Mouse (Mus musculus): Measurements from ENCODE around the gene Olfr957. TPM values are rescaled to one million over a fixed set of nuclear protein-coding genes. Genes with fewer than 3 reads are reported as not detected.

The Olfr957 gene
- not detected for total RNA-seq (2018; cell fraction: chromatin; rRNA removed)
- total RNA-seq (2018; cell fraction: cytosol; rRNA removed), result not detected
- not detected for total RNA-seq (2018; cell fraction: nucleus; rRNA removed)
- not detected in 3 replicates for polyA plus RNA-seq (2018)

GRCm38 (mm10) chr9:39515531-39515930, at the start of gene Olfr957:
Gene Olfr957, minus strand, starts transcription at chr9:39515809.
- no peaks in the 10 kb centered on the region for H3K36me3 ChIP-seq (ENCODE audit: inconsistent target)
- WGBS (ENCODE audit: missing documents), result 84% methylated on average over 3 of the region's 3 CpGs
- no peak within 1 kb of the TSS for H3K4me3 ChIP-seq (ENCODE audit: inconsistent target)
- no peaks in the 10 kb centered on the region for H3K79me2 ChIP-seq (ENCODE audit: inconsistent target)
- no peak within 1 kb of the TSS for H3K27ac ChIP-seq

DNA sequence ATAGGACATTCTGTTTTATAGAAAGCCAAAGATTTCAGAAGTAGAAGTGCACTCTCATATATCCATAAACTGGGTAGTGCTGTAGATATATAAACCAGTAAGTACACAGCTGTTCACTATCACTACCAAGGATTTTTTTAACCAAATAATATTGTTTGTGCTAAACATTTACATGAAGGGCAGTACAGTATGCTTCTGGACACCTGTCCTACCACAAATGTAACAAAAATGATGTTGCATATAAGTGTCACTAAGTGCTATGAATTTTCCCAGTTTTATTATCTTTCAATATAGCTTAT, 42.7 kb upstream of the Olfr957 start:
- Histone ChIP-seq H3K36me3 (ENCODE audit: inconsistent target) (no peaks in the 10 kb centered on the region), H3K79me2 (ENCODE audit: inconsistent target) (no peaks in the 10 kb centered on the region), H3K27ac (no peak overlapping the region), H3K4me3 (ENCODE audit: inconsistent target) (no peak overlapping the region)

- Histone ChIP-seq H3K27ac (no peak overlapping the region), H3K36me3 (ENCODE audit: inconsistent target) (no peaks in the 10 kb centered on the region), H3K4me3 (ENCODE audit: inconsistent target) (no peak overlapping the region), H3K79me2 (ENCODE audit: inconsistent target) (no peaks in the 10 kb centered on the region)
- WGBS (ENCODE audit: missing documents), result 60% methylated on average over 3 of the region's 3 CpGs
Observed at GRCm38 (mm10) chr9:39557529-39558348, 42.1 kb upstream of the Olfr957 start.

- Histone ChIP-seq H3K27ac (no peak within 1 kb of the TSS), H3K4me3 (ENCODE audit: inconsistent target) (no peak within 1 kb of the TSS), H3K36me3 (ENCODE audit: inconsistent target) (no peaks in the 10 kb centered on the region), H3K79me2 (ENCODE audit: inconsistent target) (no peaks in the 10 kb centered on the region)
- WGBS (ENCODE audit: missing documents), result 75% methylated on average over 2 of the region's 2 CpGs
Observed at GRCm38 (mm10) chr9:39553946-39554345, 38.3 kb upstream of the Olfr957 start, which contains the start of gene Olfr958. Gene Olfr958, minus strand, starts transcription at chr9:39554054.

- Histone ChIP-seq H3K27ac (no peak overlapping the region), H3K36me3 (ENCODE audit: inconsistent target) (no peaks in the 10 kb centered on the region), H3K4me3 (ENCODE audit: inconsistent target) (no peak overlapping the region), H3K79me2 (ENCODE audit: inconsistent target) (no peaks in the 10 kb centered on the region)
- 91% methylated on average over 4 of the region's 5 CpGs for WGBS (ENCODE audit: missing documents)
Observed at GRCm38 (mm10) chr9:39550806-39551205, 35.2 kb upstream of the Olfr957 start.

- no peak overlapping the region for H3K4me3 ChIP-seq (ENCODE audit: inconsistent target)
- H3K36me3 ChIP-seq (ENCODE audit: inconsistent target), result no peaks in the 10 kb centered on the region
- WGBS (ENCODE audit: missing documents), result 82% methylated on average over 1 of the region's 1 CpGs
- no peaks in the 10 kb centered on the region for H3K79me2 ChIP-seq (ENCODE audit: inconsistent target)
- H3K27ac ChIP-seq, result no peak overlapping the region
Observed at GRCm38 (mm10) chr9:39523616-39524285, 8.1 kb upstream of the Olfr957 start.

DNA sequence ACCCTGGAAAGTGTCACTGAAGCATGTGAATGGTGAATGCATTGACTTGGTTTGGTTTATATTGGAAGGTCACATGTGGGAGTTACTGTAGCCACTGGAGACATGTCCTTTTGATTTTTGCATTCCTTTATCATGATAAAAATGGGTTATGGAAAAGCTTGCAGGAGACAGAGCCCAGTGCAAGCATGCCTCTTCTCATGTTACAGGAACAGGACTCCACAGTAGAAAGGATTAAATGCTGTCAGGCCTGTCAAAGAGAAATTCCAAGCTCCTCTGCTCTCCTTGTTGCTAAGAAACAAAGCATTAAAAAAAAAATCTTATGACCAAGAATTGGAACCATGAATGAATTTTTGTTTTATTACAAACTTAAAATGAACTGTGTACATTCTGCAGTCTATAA, 3.0 kb upstream of the Olfr957 start:
- no peaks in the 10 kb centered on the region for H3K36me3 ChIP-seq (ENCODE audit: inconsistent target)
- H3K79me2 ChIP-seq (ENCODE audit: inconsistent target), result no peaks in the 10 kb centered on the region
- no peak overlapping the region for H3K4me3 ChIP-seq (ENCODE audit: inconsistent target)
- no peak overlapping the region for H3K27ac ChIP-seq

DNA sequence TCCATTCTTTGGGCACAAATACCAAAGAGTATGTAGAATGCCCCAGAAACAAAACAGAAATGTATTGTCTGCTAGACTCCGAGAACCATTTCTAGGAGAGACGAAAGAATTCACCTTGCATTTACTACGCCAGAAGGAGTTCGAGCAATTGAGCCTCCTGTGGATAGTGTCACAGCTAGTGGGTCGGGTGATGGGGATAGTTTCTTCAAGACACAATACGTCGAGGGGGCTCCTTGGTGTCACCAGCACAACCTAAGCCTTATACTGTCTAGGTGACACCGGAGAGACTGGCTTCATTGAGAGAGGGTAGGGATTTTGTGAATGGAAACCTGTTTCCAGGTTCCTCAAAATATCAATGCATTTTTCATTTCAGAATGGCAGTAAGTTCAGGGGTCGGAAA, 6.2 kb downstream of the Olfr957 start:
- Histone ChIP-seq H3K36me3 (ENCODE audit: inconsistent target) (no peaks in the 10 kb centered on the region), H3K27ac (no peak overlapping the region), H3K79me2 (ENCODE audit: inconsistent target) (no peaks in the 10 kb centered on the region), H3K4me3 (ENCODE audit: inconsistent target) (no peak overlapping the region)
- 92% methylated on average over 9 of the region's 9 CpGs for WGBS (ENCODE audit: missing documents)

- Histone ChIP-seq H3K27ac (no peak overlapping the region), H3K4me3 (ENCODE audit: inconsistent target) (no peak overlapping the region), H3K79me2 (ENCODE audit: inconsistent target) (no peaks in the 10 kb centered on the region), H3K36me3 (ENCODE audit: inconsistent target) (no peaks in the 10 kb centered on the region)
- WGBS (ENCODE audit: missing documents), result 15% methylated on average over 6 of the region's 6 CpGs
Observed at GRCm38 (mm10) chr9:39508998-39509397, 6.6 kb downstream of the Olfr957 start.

DNA sequence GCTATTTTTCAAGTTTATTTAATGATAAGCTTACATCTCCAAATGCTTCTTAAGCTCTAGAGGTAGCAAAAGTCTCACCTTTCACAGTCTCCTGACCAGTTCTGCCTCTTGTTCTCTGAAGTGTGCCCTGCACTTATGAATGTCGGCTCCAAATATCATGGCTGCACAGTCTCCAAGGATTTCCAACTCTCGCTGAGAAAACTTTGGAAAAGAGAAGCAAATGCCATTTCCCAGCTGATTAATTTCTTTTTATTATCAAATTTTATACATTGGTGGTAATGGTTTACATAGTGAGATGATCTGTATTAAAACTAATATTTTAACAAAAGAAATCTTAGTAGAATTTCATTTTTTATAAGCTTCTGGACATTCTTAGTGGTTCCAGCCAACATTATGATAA, 21.7 kb downstream of the Olfr957 start, which contains the start of gene Olfr44:
Gene Olfr44, minus strand, starts transcription at position 101 of the 400 bp plus-strand sequence.
- no peaks in the 10 kb centered on the region for H3K36me3 ChIP-seq (ENCODE audit: inconsistent target)
- no peak within 1 kb of the TSS for H3K27ac ChIP-seq
- no peaks in the 10 kb centered on the region for H3K79me2 ChIP-seq (ENCODE audit: inconsistent target)
- WGBS (ENCODE audit: missing documents), result 76% methylated on average over 2 of the region's 2 CpGs
- no peak within 1 kb of the TSS for H3K4me3 ChIP-seq (ENCODE audit: inconsistent target)

GRCm38 (mm10) chr9:39471844-39472243, 43.8 kb downstream of the Olfr957 start, which contains the start of gene Olfr955:
Gene Olfr955, minus strand, starts transcription at chr9:39471944.
- H3K79me2 ChIP-seq (ENCODE audit: inconsistent target), result no peaks in the 10 kb centered on the region
- 70% methylated on average over 1 of the region's 1 CpGs for WGBS (ENCODE audit: missing documents)
- no peak within 1 kb of the TSS for H3K4me3 ChIP-seq (ENCODE audit: inconsistent target)
- H3K27ac ChIP-seq, result no peak within 1 kb of the TSS
- H3K36me3 ChIP-seq (ENCODE audit: inconsistent target), result no peaks in the 10 kb centered on the region

Other genes with a start within 250 kb of the Olfr957 start
- not detected in 3 replicates for gene Olfr945, start 239.0 kb downstream of the Olfr957 start, polyA plus RNA-seq (2018)
- not detected in 3 replicates for gene Olfr948, start 189.8 kb downstream of the Olfr957 start, polyA plus RNA-seq (2018)
- gene Olfr951, start 128.4 kb downstream of the Olfr957 start, polyA plus RNA-seq (2018), result not detected in 3 replicates
- not detected in 3 replicates for gene Olfr952, start 88.7 kb downstream of the Olfr957 start, polyA plus RNA-seq (2018)
- gene Olfr954, start 59.1 kb downstream of the Olfr957 start, polyA plus RNA-seq (2018), result not detected in 3 replicates
- not detected in 3 replicates for gene Olfr955, start 43.9 kb downstream of the Olfr957 start, polyA plus RNA-seq (2018)
- gene Olfr44, start 21.8 kb downstream of the Olfr957 start, polyA plus RNA-seq (2018), result not detected in 3 replicates
- gene Olfr958, start 38.2 kb upstream of the Olfr957 start, polyA plus RNA-seq (2018), result not detected in 3 replicates
- not detected in 3 replicates for gene Olfr959, start 59.8 kb upstream of the Olfr957 start, polyA plus RNA-seq (2018)
- not detected in 3 replicates for gene AW551984, start 88.6 kb upstream of the Olfr957 start, polyA plus RNA-seq (2018)
- not detected in 3 replicates for gene Olfr148, start 94.8 kb upstream of the Olfr957 start, polyA plus RNA-seq (2018)
- not detected in 3 replicates for gene Olfr960, start 105.6 kb upstream of the Olfr957 start, polyA plus RNA-seq (2018)
- not detected in 3 replicates for gene Olfr961, start 129.3 kb upstream of the Olfr957 start, polyA plus RNA-seq (2018)
- gene Olfr963, start 151.4 kb upstream of the Olfr957 start, polyA plus RNA-seq (2018), result not detected in 3 replicates
- gene Olfr149, start 191.3 kb upstream of the Olfr957 start, polyA plus RNA-seq (2018), result not detected in 3 replicates
- gene Olfr965, start 195.5 kb upstream of the Olfr957 start, polyA plus RNA-seq (2018), result not detected in 3 replicates
- gene Olfr150, start 215.2 kb upstream of the Olfr957 start, polyA plus RNA-seq (2018), result not detected in 3 replicates
- gene Olfr967, start 230.4 kb upstream of the Olfr957 start, polyA plus RNA-seq (2018), result not detected in 3 replicates

Measured in macrophage (primary cell).